Mouse (Mus musculus): ENCODE results near the gene Gm10964. TPM values are rescaled to one million over a fixed set of nuclear protein-coding genes. Genes with fewer than 3 reads are reported as not detected.
A peak's percentile ranks its signal among the peaks of the same experiment; 100 is the strongest.

Gene Gm10964
- polyA plus RNA-seq (2012; rRNA removed): not detected in 2 replicates

DNA sequence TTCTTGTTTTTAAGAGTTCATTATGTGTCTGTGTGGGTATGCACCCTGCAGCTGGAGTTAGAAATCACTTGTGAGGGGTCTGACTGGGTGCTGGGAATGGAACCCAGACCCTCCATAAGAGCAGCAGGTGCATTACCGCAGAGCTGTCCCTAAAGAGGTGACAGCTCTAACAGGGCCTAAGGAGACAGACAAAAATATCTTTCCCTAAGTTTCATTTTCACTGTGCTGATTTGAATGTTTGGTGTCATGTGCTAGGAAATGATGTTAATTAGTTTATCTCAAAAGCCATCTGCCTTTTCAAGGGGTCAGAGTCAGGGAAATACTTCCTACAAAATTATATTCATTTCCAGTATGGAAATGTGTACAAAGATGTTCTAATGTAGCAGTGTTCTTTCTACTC, at the start of gene Gm10964:
Gene Gm10964 (plus strand): TSS at position 38 of the 400 bp plus-strand sequence.
- H3K4me3 ChIP-seq (ENCODE audit: insufficient read depth, low read length): no peak within 1 kb of the TSS
- peaks cover under 1% of the 10 kb centered on the region; the same call in 1 of the 2 replicates for H3K4me1 ChIP-seq (ENCODE audit: control insufficient read depth, insufficient read depth, low read length)
- TF ChIP-seq POLR2A (IDR thresholded peaks at IDR 0.05; ENCODE audit: extremely low read depth, insufficient read depth, low read length) (no peak), CTCF (IDR thresholded peaks at IDR 0.05; ENCODE audit: extremely low read depth, insufficient read depth, low read length) (no peak)
- no peak within 1 kb of the TSS for H3K27ac ChIP-seq (ENCODE audit: insufficient read depth, low read length)

DNA sequence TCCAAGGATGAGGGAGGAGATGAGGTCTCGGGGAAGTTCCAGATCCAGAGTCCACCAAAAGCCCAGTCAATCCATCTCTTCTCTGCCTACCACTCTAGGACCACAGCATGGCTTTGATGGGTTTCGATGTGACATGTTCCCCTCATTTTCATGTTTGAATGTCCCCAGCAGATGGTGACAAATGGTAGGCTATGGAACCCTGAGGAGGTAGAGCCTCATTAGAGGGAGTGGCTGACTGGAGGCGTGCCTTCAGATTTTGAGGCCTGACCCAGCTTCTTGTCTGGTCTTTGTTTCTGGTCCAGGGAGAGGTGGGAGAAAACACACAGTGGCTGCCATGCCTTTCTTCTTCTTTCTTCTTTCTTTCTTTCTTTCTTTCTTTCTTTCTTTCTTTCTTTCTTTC, 48.7 kb upstream of the Gm10964 start:
- peak; percentile 30; the same call in 1 of the 2 replicates for TF ChIP-seq CTCF (IDR thresholded peaks at IDR 0.05; ENCODE audit: extremely low read depth, insufficient read depth, low read length)
- no peak for TF ChIP-seq POLR2A (IDR thresholded peaks at IDR 0.05; ENCODE audit: extremely low read depth, insufficient read depth, low read length)
- no peak overlapping the region for H3K27ac ChIP-seq (ENCODE audit: insufficient read depth, low read length)
- H3K4me1 ChIP-seq (ENCODE audit: control insufficient read depth, insufficient read depth, low read length): no peaks in the 10 kb centered on the region
- H3K4me3 ChIP-seq (ENCODE audit: insufficient read depth, low read length): no peak overlapping the region

DNA sequence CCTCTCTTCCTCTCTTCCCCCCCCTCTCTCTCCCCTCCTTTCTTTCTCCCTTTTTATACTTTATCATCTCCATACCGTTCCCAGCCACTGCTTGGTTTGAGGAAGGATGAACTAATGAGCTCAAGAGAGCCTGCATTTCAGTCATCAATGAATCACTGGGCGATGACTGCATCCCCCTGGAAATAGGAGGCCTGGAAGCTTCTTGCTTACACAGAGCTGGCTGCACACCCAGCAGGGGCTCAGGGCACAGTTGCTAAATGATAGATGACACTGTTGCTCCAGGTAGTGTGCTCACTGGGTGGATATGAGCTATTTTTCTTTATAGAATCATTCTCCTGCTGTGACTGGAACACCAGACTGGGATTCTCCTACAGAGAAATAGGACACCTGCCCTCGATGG, 43.6 kb upstream of the Gm10964 start:
- TF ChIP-seq CTCF (IDR thresholded peaks at IDR 0.05; ENCODE audit: extremely low read depth, insufficient read depth, low read length): no peak
- TF ChIP-seq POLR2A (IDR thresholded peaks at IDR 0.05; ENCODE audit: extremely low read depth, insufficient read depth, low read length): no peak
- H3K27ac ChIP-seq (ENCODE audit: insufficient read depth, low read length): no peak overlapping the region
- no peaks in the 10 kb centered on the region for H3K4me1 ChIP-seq (ENCODE audit: control insufficient read depth, insufficient read depth, low read length)
- H3K4me3 ChIP-seq (ENCODE audit: insufficient read depth, low read length): no peak overlapping the region

DNA sequence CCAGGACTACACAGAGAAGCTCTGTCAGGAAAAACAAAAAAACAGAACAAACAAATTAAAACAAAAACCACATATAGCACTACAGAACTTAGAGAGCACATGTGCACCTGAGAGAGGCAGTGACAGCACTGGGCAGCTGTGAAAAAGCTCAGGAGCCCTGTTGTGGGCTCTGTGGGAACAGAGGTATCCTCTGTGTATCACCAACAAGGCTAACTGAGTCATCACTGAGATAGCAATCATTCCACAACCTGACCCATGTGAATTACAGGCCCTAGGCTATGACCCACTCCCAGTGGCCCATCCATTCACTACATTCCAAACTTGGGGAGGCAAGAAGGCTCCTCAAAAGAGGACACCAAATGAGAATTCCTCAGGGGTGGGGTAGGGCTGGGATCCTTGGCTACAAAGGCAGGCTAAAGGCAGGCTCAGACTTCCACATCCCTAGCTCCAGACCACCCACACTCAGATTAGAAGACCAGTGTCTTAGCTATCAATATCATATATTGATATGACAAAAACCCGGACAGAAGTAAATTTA, 42.7 kb upstream of the Gm10964 start:
- TF ChIP-seq POLR2A (IDR thresholded peaks at IDR 0.05; ENCODE audit: extremely low read depth, insufficient read depth, low read length) (no peak), CTCF (IDR thresholded peaks at IDR 0.05; ENCODE audit: extremely low read depth, insufficient read depth, low read length) (no peak)
- Histone ChIP-seq H3K4me1 (ENCODE audit: control insufficient read depth, insufficient read depth, low read length) (no peaks in the 10 kb centered on the region), H3K4me3 (ENCODE audit: insufficient read depth, low read length) (no peak overlapping the region), H3K27ac (ENCODE audit: insufficient read depth, low read length) (no peak overlapping the region)

DNA sequence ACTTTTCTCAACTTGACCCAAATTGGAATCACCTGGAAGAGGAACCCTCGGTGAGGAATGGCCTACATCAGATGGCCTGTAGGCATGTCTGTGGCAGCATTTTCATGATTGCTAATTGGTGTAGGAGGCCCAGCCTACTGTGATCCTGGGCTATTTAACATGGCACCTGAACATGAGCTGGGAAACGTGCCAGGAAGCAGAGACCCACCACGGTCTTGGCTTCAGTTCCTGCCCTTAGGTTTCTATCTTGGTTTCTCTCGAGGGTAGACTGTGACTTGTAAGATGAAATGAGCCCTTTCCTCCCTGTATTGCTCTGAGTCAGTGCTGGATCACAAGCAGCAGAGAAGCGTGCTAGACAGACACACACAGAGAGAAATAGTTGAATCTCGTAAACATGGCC, 34.5 kb upstream of the Gm10964 start:
- TF ChIP-seq CTCF (IDR thresholded peaks at IDR 0.05; ENCODE audit: extremely low read depth, insufficient read depth, low read length) (no peak), POLR2A (IDR thresholded peaks at IDR 0.05; ENCODE audit: extremely low read depth, insufficient read depth, low read length) (no peak)
- H3K27ac ChIP-seq (ENCODE audit: insufficient read depth, low read length): no peak overlapping the region
- H3K4me1 ChIP-seq (ENCODE audit: control insufficient read depth, insufficient read depth, low read length): no peaks in the 10 kb centered on the region
- H3K4me3 ChIP-seq (ENCODE audit: insufficient read depth, low read length): no peak overlapping the region

- H3K4me1 ChIP-seq (ENCODE audit: control insufficient read depth, insufficient read depth, low read length): no peaks in the 10 kb centered on the region
- TF ChIP-seq POLR2A (IDR thresholded peaks at IDR 0.05; ENCODE audit: extremely low read depth, insufficient read depth, low read length) (no peak), CTCF (IDR thresholded peaks at IDR 0.05; ENCODE audit: extremely low read depth, insufficient read depth, low read length) (no peak)
- no peak overlapping the region for H3K27ac ChIP-seq (ENCODE audit: insufficient read depth, low read length)
- no peak overlapping the region for H3K4me3 ChIP-seq (ENCODE audit: insufficient read depth, low read length)
These were observed 33.7 kb upstream of the Gm10964 start for GRCm38 (mm10) chr3:103705426-103705825.

GRCm38 (mm10) chr3:103709470-103710040, 29.6 kb upstream of the Gm10964 start:
- Histone ChIP-seq H3K27ac (ENCODE audit: insufficient read depth, low read length) (no peak overlapping the region), H3K4me1 (ENCODE audit: control insufficient read depth, insufficient read depth, low read length) (no peaks in the 10 kb centered on the region), H3K4me3 (ENCODE audit: insufficient read depth, low read length) (no peak overlapping the region)
- TF ChIP-seq CTCF (IDR thresholded peaks at IDR 0.05; ENCODE audit: extremely low read depth, insufficient read depth, low read length) (no peak), POLR2A (IDR thresholded peaks at IDR 0.05; ENCODE audit: extremely low read depth, insufficient read depth, low read length) (no peak)

DNA sequence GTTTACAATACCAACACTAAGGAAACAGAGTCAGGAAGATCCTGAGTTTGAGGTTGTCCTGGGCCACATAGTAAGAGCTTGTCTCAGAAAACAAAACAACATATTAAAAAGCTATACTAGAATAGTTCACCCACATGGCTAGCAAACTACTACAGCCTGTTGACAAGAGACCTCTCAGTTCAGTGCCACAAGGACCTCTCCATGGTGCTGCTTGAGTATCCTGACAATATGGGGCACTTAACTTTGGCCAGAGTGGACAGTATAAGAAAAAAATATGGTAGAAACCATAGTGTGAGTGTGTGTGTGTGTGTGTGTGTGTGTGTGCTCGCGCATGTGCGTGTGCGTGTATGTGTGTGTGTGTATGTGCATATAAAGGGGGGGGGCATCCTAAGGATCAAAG, 27.0 kb upstream of the Gm10964 start:
- Histone ChIP-seq H3K27ac (ENCODE audit: insufficient read depth, low read length) (no peak overlapping the region), H3K4me3 (ENCODE audit: insufficient read depth, low read length) (no peak overlapping the region), H3K4me1 (ENCODE audit: control insufficient read depth, insufficient read depth, low read length) (peaks cover 4% of the 10 kb centered on the region; the same call in 1 of the 2 replicates)
- TF ChIP-seq POLR2A (IDR thresholded peaks at IDR 0.05; ENCODE audit: extremely low read depth, insufficient read depth, low read length) (no peak), CTCF (IDR thresholded peaks at IDR 0.05; ENCODE audit: extremely low read depth, insufficient read depth, low read length) (no peak)

GRCm38 (mm10) chr3:103714236-103714875, 24.8 kb upstream of the Gm10964 start:
- H3K4me3 ChIP-seq (ENCODE audit: insufficient read depth, low read length): no peak overlapping the region
- H3K27ac ChIP-seq (ENCODE audit: insufficient read depth, low read length): no peak overlapping the region
- peaks cover 4% of the 10 kb centered on the region; the same call in 1 of the 2 replicates for H3K4me1 ChIP-seq (ENCODE audit: control insufficient read depth, insufficient read depth, low read length)
- TF ChIP-seq POLR2A (IDR thresholded peaks at IDR 0.05; ENCODE audit: extremely low read depth, insufficient read depth, low read length): no peak
- TF ChIP-seq CTCF (IDR thresholded peaks at IDR 0.05; ENCODE audit: extremely low read depth, insufficient read depth, low read length): no peak

GRCm38 (mm10) chr3:103714942-103715341, 24.2 kb upstream of the Gm10964 start:
- TF ChIP-seq CTCF (IDR thresholded peaks at IDR 0.05; ENCODE audit: extremely low read depth, insufficient read depth, low read length) (no peak), POLR2A (IDR thresholded peaks at IDR 0.05; ENCODE audit: extremely low read depth, insufficient read depth, low read length) (no peak)
- peaks cover 4% of the 10 kb centered on the region; the same call in 1 of the 2 replicates for H3K4me1 ChIP-seq (ENCODE audit: control insufficient read depth, insufficient read depth, low read length)
- H3K4me3 ChIP-seq (ENCODE audit: insufficient read depth, low read length): no peak overlapping the region
- no peak overlapping the region for H3K27ac ChIP-seq (ENCODE audit: insufficient read depth, low read length)
